Mouse (Mus musculus) midbrain, embryonic 11.5 days (tissue): ENCODE data around the gene Slco2b1. TPM values are rescaled to one million over a fixed set of nuclear protein-coding genes. Genes with fewer than 3 reads are reported as not detected.
"Not testable (repeated sequence)": the region's sequence is repeated elsewhere in the genome, so short reads cannot be mapped to it uniquely, and the experiment has no call there.

Experiments used
- ATAC-seq: fragments of 200-750 bp; cut with Nextera tagmentation; 2 replicates; pipeline ENCODE4 v1.8.0; 2017; ENCODE audit warnings: moderate TSS enrichment, moderate library complexity; ENCODE audit not compliant: low FRiP score
- DNase-seq: peaks from one replicate; pipeline ENCODE4 v3.0.0; 2015; ENCODE audit warnings: low spot score; ENCODE audit errors: missing footprints
- H3K27ac ChIP-seq: fragments of 300-500 bp; sonication (generic); 2 replicates; pipeline ENCODE4 v1.5.1; 2014; ENCODE audit warnings: low read depth, low read length
- H3K27me3 ChIP-seq: fragments of 300-500 bp; sonication (generic); 2 replicates; pipeline ENCODE4 v1.6.1; 2014; ENCODE audit warnings: mild to moderate bottlenecking, low read length, moderate library complexity, mixed read lengths; ENCODE audit not compliant: control insufficient read depth, insufficient read depth
- H3K36me3 ChIP-seq: fragments of 300-500 bp; sonication (generic); 2 replicates; pipeline ENCODE4 v1.6.1; 2014; ENCODE audit warnings: mild to moderate bottlenecking, low read length, moderate library complexity, mixed read lengths; ENCODE audit not compliant: control insufficient read depth, insufficient read depth
- H3K4me1 ChIP-seq: fragments of 300-500 bp; sonication (generic); 2 replicates; pipeline ENCODE4 v1.6.1; 2014; ENCODE audit warnings: low read length; ENCODE audit not compliant: control insufficient read depth, insufficient read depth
- H3K4me2 ChIP-seq: fragments of 300-500 bp; sonication (generic); 2 replicates; pipeline ENCODE4 v1.6.1; 2014; ENCODE audit warnings: mild to moderate bottlenecking, moderate library complexity
- H3K4me3 ChIP-seq: fragments of 300-500 bp; sonication (generic); 2 replicates; pipeline ENCODE4 v1.5.1; 2014; ENCODE audit warnings: low read depth, low read length
- H3K9ac ChIP-seq: fragments of 300-500 bp; sonication (generic); 2 replicates; pipeline ENCODE4 v1.6.1; 2014; ENCODE audit warnings: low read length
- H3K9me3 ChIP-seq: fragments of 300-500 bp; sonication (generic); 2 replicates; pipeline ENCODE4 v1.6.1; 2016; ENCODE audit warnings: low read length; ENCODE audit not compliant: control insufficient read depth
- WGBS: fragments of 180-500 bp; shearing (Covaris S2); extraction: QIAGEN DNeasy Blood & Tissue Kit; methylation state at CpG from one replicate; pipeline ENCODE4 v1.1.7; 2014; 5-methylcytosine and 5-hydroxymethylcytosine counted together
- polyA plus RNA-seq: library from polyadenylated mRNA; unstranded; fragments of >200 nt; fragmentation: Nextera tagmentation; extraction: Ambion mirVana; gene quantifications from 2 replicates; pipeline ENCODE4 v1.2.1, GENCODE M21; 2014

Slco2b1 gene
- polyA plus RNA-seq, result 2.3 and 2.5 TPM in 2 replicates

DNA sequence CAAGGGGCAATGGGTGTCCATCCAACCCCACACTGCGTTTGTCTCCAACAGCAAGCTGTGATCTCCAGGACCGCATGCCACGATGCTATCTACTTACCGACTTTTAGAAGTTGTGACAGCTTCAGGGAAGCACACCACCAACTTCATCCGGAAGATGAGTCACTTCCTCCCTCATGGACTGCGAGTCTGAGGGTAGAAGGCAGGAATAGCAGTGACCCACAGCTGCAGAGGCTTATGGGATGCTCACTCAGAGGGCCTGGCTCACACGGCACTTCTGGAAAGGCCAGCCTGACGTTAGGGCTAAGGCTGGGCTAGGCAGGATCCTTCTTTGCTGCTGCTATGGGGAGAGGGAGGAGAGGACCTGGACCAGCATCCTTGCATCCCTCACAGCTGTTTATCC is at the start of gene Slco2b1:
Slco2b1 (minus strand) TSS at position 175 of the 400 bp plus-strand sequence.
- Histone ChIP-seq H3K9ac (no peak within 1 kb of the TSS), H3K36me3 (no peaks in the 10 kb centered on the region), H3K9me3 (no peaks in the 10 kb centered on the region), H3K4me1 (no peaks in the 10 kb centered on the region), H3K27me3 (no peaks in the 10 kb centered on the region), H3K27ac (no peak within 1 kb of the TSS), H3K4me3 (no peak within 1 kb of the TSS), H3K4me2 (no peak within 1 kb of the TSS)
- WGBS, result 77% methylated on average over 8 of the region's 8 CpGs
- DNase-seq, result no peak
- no peak for ATAC-seq

DNA sequence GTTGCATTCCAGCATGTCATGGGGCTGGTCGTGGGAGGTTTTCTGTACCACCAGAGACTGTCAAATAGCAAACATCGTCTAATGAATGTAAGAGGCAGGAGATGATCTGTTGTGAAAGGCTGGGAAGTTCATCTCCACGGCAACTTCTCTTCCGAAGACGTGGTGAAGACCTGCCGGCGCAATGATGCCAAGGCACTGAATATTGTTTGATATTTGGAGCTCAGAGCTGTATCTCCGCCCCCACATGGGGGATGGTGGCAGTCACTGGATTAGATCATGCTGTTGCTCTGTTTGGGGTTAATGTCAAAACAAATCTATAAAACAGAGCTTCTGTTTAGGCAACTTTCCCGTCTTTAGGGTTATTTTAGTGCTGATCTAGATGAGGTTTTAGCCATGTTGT is 28.1 kb upstream of the Slco2b1 start:
- Histone ChIP-seq H3K27ac (no peak overlapping the region), H3K4me3 (no peak overlapping the region), H3K4me1 (no peaks in the 10 kb centered on the region), H3K27me3 (no peaks in the 10 kb centered on the region), H3K4me2 (no peak overlapping the region), H3K36me3 (no peaks in the 10 kb centered on the region), H3K9ac (no peak overlapping the region), H3K9me3 (no peaks in the 10 kb centered on the region)
- DNase-seq (no peak), ATAC-seq (no peak)
- 55% methylated on average over 9 of the region's 9 CpGs for WGBS

DNA sequence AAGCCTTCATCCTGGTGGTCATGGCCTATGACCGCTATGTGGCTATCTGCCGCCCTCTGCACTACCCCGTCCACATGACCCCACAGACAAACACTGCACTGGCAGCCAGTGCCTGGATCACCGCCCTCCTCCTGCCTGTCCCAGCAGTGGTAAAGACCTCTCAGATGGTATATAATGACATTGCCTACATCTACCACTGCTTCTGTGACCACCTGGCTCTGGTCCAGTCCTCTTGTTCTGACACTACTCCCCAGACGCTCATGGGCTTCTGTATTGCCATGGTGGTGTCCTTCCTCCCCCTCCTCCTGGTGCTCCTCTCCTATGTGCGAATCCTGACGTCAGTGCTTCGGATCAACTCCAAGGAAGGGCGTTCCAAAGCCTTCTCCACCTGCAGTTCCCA is 24.4 kb upstream of the Slco2b1 start:
- H3K9ac ChIP-seq, H3K27me3 ChIP-seq, ATAC-seq, H3K4me2 ChIP-seq, DNase-seq, H3K9me3 ChIP-seq, H3K4me3 ChIP-seq, H3K36me3 ChIP-seq, H3K4me1 ChIP-seq, H3K27ac ChIP-seq: not testable (repeated sequence)
- WGBS, result 89% methylated on average over 9 of the region's 9 CpGs

DNA sequence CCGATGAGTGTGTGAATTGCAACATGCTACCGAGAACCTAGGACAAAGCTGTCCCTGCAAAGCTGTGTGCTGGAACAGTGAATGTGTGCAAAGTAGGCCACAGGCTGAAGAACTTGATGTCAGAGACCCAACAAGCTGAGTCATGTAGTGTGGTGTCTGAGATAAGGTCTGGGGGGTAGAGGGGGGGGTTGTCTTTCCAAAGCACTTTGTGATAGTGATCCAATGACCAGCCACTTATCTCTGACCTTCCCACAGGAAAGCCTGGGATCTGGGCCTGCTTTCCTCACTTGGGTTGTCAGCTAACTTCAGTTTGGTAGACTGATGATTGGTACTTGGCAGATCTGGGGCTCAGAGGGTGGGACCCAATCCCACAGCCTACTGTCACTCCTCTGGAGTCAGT is 23.5 kb upstream of the Slco2b1 start:
- DNase-seq, result no peak
- Histone ChIP-seq H3K27ac (no peak overlapping the region), H3K9ac (no peak overlapping the region), H3K4me1 (no peaks in the 10 kb centered on the region), H3K27me3 (no peaks in the 10 kb centered on the region), H3K9me3 (no peaks in the 10 kb centered on the region), H3K4me3 (no peak overlapping the region), H3K36me3 (no peaks in the 10 kb centered on the region), H3K4me2 (no peak overlapping the region)
- no peak for ATAC-seq
- 92% methylated on average over 2 of the region's 2 CpGs for WGBS

DNA sequence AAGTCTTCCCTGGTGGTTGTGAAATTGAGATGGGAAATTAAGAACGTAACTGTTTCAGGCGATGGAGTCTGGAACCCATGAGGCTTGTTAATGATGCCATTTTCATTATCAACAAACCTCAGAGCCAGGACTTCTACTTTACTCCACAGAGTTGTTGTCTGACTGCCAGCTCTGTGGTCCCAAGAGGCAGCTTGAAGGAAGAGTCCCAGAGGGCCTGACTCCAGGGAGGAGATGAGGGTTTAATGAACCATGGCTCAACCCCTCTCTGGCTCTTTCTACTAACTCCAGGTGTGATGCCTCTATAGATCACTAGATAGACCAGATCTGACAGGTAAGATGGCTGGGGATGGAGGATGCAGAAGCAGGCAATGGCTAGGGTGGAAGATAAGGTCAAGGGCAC is 18.8 kb upstream of the Slco2b1 start, which contains the start of gene Olfr520:
Olfr520 (plus strand) TSS at position 301 of the 400 bp plus-strand sequence.
- DNase-seq, result no peak
- 96% methylated on average over 2 of the region's 2 CpGs for WGBS

DNA sequence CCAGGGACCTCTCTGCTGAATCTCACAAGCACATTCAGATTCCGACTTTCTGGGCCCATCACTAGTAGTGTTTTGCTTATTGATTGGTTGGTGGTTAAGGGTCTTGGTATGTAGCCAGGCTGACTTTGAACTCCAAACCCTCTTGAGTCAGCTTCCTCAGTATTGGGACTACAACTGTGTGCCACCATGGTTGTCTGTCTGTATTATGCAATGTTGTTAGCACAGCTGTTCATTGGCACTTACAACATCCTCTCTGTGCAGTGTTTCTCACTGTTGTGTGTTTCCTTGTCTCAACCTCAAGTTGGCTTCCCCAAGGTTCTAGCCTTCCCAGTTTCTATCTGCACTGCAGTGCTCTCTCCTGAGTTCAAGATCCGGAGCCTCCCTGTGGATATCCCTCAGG is 5.4 kb upstream of the Slco2b1 start:
- Histone ChIP-seq H3K4me2 (no peak overlapping the region), H3K27me3 (no peaks in the 10 kb centered on the region), H3K4me3 (no peak overlapping the region), H3K4me1 (no peaks in the 10 kb centered on the region), H3K9me3 (no peaks in the 10 kb centered on the region), H3K27ac (no peak overlapping the region), H3K36me3 (no peaks in the 10 kb centered on the region), H3K9ac (no peak overlapping the region)
- WGBS, result 89% methylated on average over 2 of the region's 2 CpGs
- DNase-seq (no peak), ATAC-seq (no peak)

More for the DNA sequence above, 18.8 kb upstream of the Slco2b1 start, which contains the start of gene Olfr520:
- H3K27ac ChIP-seq, result no peak within 1 kb of the TSS
- no peaks in the 10 kb centered on the region for H3K36me3 ChIP-seq
- H3K27me3 ChIP-seq, result no peaks in the 10 kb centered on the region
- no peak within 1 kb of the TSS for H3K4me3 ChIP-seq
- H3K9me3 ChIP-seq, result peaks cover 4% of the 10 kb centered on the region; the same call in 1 of the 2 replicates
- no peak for ATAC-seq
- H3K4me2 ChIP-seq, result no peak within 1 kb of the TSS
- H3K4me1 ChIP-seq, result no peaks in the 10 kb centered on the region
- no peak within 1 kb of the TSS for H3K9ac ChIP-seq

DNA sequence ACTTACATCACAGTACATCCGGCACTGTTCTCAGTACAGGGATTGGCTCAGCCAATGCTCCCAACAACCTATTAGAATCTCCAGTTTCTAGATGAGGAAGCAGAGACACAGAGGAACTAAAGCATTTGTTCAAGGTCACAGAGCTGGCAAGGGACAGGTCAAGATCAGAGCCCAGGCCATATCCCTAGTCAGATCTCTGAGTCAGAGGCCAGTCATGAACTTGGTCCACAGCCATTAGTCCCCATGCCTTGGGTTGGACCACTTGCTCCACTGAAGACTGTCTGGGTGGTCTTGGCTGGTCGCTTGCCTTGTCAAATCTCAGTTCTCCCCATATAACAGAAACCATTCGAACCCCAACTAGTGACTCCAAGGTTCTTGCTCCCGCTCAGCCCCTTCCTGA is 1.3 kb upstream of the Slco2b1 start:
- H3K27ac ChIP-seq, result no peak overlapping the region
- no peak for ATAC-seq
- H3K4me1 ChIP-seq, result no peaks in the 10 kb centered on the region
- H3K4me3 ChIP-seq, result no peak overlapping the region
- no peak for DNase-seq
- H3K36me3 ChIP-seq, result no peaks in the 10 kb centered on the region
- H3K9ac ChIP-seq, result no peak overlapping the region
- 88% methylated on average over 4 of the region's 4 CpGs for WGBS
- no peaks in the 10 kb centered on the region for H3K9me3 ChIP-seq
- no peaks in the 10 kb centered on the region for H3K27me3 ChIP-seq
- no peak overlapping the region for H3K4me2 ChIP-seq

DNA sequence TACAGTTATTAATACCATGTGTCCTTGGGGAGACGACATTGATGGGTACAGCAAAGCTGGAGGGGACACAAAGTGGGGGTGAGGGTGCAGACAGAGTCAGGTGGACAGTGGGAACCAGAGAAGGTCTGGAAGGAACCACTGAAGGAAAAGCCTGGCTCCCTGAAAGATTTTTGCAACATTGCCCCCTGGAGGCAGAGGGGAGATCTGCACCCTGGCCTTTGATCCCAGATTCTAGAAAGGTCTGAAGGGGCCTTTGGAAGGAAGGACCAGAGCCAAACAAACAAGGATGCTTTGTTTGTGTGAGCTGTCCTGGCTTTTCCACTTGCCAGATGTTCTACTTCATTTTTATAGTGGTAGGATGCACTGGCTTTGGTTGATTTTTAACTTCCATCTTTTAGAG is 664 bp downstream of the Slco2b1 start:
- Histone ChIP-seq H3K36me3 (no peaks in the 10 kb centered on the region), H3K27ac (no peak overlapping the region), H3K27me3 (no peaks in the 10 kb centered on the region), H3K4me3 (no peak overlapping the region), H3K4me2 (no peak overlapping the region), H3K9ac (no peak overlapping the region), H3K9me3 (no peaks in the 10 kb centered on the region), H3K4me1 (no peaks in the 10 kb centered on the region)
- ATAC-seq, result 0 out of 2 replicates have a peak, but pooled peaks have one; percentile 44
- peak; percentile 97 for DNase-seq
- 21% methylated on average over 1 of the region's 1 CpGs for WGBS

DNA sequence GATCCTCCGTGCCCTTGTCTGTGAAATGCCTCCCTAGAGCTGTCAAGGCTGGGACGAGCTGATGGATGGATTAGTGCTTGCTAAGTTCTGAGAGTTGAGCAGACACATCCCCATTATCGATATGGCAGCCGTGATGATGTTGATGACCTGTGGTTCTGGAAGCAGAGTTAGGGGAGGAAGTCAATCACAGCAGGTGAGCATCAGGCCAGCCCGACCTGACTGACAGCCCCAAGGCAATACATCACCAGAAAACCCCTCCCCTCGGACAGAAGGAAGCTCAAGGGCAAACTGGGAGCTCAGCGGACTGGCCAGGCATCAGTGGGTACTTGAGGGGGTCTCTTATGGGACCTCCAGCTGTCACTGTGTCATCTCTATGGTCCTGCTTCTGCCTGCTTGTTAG is 1.1 kb downstream of the Slco2b1 start:
- no peaks in the 10 kb centered on the region for H3K4me1 ChIP-seq
- H3K4me2 ChIP-seq, result no peak overlapping the region
- 71% methylated on average over 7 of the region's 7 CpGs for WGBS
- no peaks in the 10 kb centered on the region for H3K27me3 ChIP-seq
- no peaks in the 10 kb centered on the region for H3K36me3 ChIP-seq
- H3K9me3 ChIP-seq, result no peaks in the 10 kb centered on the region
- H3K27ac ChIP-seq, result no peak overlapping the region
- H3K9ac ChIP-seq, result no peak overlapping the region
- ATAC-seq (no peak), DNase-seq (no peak)
- H3K4me3 ChIP-seq, result no peak overlapping the region

DNA sequence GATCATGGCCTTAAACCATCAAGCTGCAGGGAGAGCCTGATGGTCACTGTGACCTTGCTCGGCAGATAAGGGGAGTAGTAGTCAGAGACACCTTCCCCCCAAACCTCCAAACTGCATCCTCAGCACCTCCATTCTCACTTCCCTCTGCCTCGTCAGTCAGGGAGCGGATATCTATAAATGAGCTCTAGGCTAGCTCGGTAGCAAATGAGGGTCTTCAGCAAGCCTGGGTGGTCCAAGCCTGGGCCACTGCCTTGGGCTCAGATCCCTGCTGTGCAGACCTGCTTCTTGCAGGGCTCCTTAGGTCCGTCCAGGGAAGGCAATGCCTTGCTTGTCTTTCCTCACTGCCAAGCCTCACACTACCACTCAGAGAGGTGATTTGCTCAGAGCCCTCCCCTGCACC is 2.4 kb downstream of the Slco2b1 start:
- Histone ChIP-seq H3K27ac (no peak overlapping the region), H3K4me3 (no peak overlapping the region), H3K27me3 (no peaks in the 10 kb centered on the region), H3K4me1 (no peaks in the 10 kb centered on the region), H3K9me3 (no peaks in the 10 kb centered on the region), H3K9ac (no peak overlapping the region), H3K36me3 (no peaks in the 10 kb centered on the region), H3K4me2 (no peak overlapping the region)
- DNase-seq, result no peak
- no peak for ATAC-seq
- WGBS, result 64% methylated on average over 5 of the region's 5 CpGs
